Mouse (Mus musculus) hindbrain, postnatal 0 days (tissue): ENCODE results near the gene Olfr464. TPM values are rescaled to one million over a fixed set of nuclear protein-coding genes. Genes with fewer than 3 reads are reported as not detected.
"Not testable (repeated sequence)": the region's sequence is repeated elsewhere in the genome, so short reads cannot be mapped to it uniquely, and the experiment has no call there.

Experiments used
- ATAC-seq: fragments of 200-750 bp; cut with Nextera tagmentation; 2 replicates; pipeline ENCODE4 v1.8.0; 2017; ENCODE audit warnings: mild to moderate bottlenecking, moderate TSS enrichment, moderate library complexity
- DNase-seq: peaks from one replicate; pipeline ENCODE4 v3.0.0-alpha.2; 2015; ENCODE audit warnings: low spot score
- H3K27ac ChIP-seq: fragments of 300-500 bp; sonication (generic); 2 replicates; pipeline ENCODE4 v1.5.1; 2014; ENCODE audit warnings: mild to moderate bottlenecking
- H3K27me3 ChIP-seq: fragments of 300-500 bp; sonication (generic); 2 replicates; pipeline ENCODE4 v1.6.1; 2014; ENCODE audit warnings: low read length, mixed read lengths; ENCODE audit not compliant: insufficient read depth
- H3K36me3 ChIP-seq: fragments of 300-500 bp; sonication (generic); 2 replicates; pipeline ENCODE4 v1.6.1; 2014; ENCODE audit warnings: low read length, mixed read lengths; ENCODE audit not compliant: insufficient read depth
- H3K4me1 ChIP-seq: fragments of 300-500 bp; sonication (generic); 2 replicates; pipeline ENCODE4 v1.6.1; 2014; ENCODE audit warnings: antibody characterized with exemption, low read length, mixed read lengths; ENCODE audit not compliant: insufficient read depth
- H3K4me2 ChIP-seq: fragments of 300-500 bp; sonication (generic); 2 replicates; pipeline ENCODE4 v1.6.1; 2014; ENCODE audit warnings: low read depth, mild to moderate bottlenecking, low read length, moderate library complexity, mixed read lengths
- H3K4me3 ChIP-seq: fragments of 300-500 bp; sonication (generic); 2 replicates; pipeline ENCODE4 v1.5.1; 2014; ENCODE audit warnings: low read length
- H3K9ac ChIP-seq: fragments of 300-500 bp; sonication (generic); replicated peaks from 2 replicates; pipeline ENCODE4 v1.6.1; 2014; ENCODE audit warnings: mild to moderate bottlenecking, low read length, moderate library complexity, mixed read lengths
- H3K9me3 ChIP-seq: fragments of 300-500 bp; sonication (generic); 2 replicates; pipeline ENCODE4 v1.6.1; 2016; ENCODE audit warnings: low read length, mixed read lengths
- CTCF ChIP-seq: IDR thresholded peaks from 2 replicates; pipeline ENCODE4 v1.5.1; 2016; ENCODE audit warnings: antibody characterized with exemption, control low read depth, low read depth
- WGBS: fragments of 180-500 bp; shearing (Covaris S2); extraction: QIAGEN DNeasy Blood & Tissue Kit; methylation state at CpG from one replicate; pipeline ENCODE4 v1.1.7; 2014; 5-methylcytosine and 5-hydroxymethylcytosine counted together
- polyA plus RNA-seq: library from polyadenylated mRNA; unstranded; fragments of >200 nt; fragmentation: Nextera tagmentation; extraction: Ambion mirVana; gene quantifications from 2 replicates; pipeline ENCODE4 v1.2.1, GENCODE M21; 2015
- total RNA-seq: library from RNA; depleted of rRNA; stranded (reverse); fragments of >200 nt; gene quantifications from 2 replicates; pipeline ENCODE4 v1.2.3, GENCODE M21; 2014; rRNA removed

The Olfr464 gene
- total and polyA plus RNA-seq, 2 experiments from 2014 or later, result 0.16 to 0.37 TPM

DNA sequence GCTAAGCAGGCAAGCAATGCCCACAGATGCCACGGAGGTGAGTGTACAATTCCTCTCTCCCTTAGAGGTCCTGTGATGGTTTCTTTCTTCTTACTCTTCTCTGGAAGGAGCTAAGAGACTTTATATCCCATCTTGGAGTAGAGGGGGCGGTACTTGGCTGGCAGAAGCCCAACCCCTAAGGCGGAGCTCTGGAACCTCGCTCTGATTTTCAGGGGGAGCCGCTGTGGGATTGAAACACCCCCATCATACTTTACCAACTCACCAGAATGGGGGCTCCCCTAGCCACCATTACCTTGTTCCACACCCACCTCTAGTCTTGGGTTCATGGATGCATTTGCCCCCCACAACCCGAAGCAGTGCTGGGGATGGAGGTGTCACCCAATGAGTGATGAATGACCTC lies 45.3 kb downstream of the Olfr464 start, which contains the start of gene Epx:
Gene Epx, minus strand, starts transcription at position 101 of the 400 bp plus-strand sequence.
- ATAC-seq, result no peak
- Histone ChIP-seq H3K4me3 (no peak within 1 kb of the TSS), H3K9ac (no peak within 1 kb of the TSS), H3K9me3 (no peaks in the 10 kb centered on the region), H3K36me3 (no peaks in the 10 kb centered on the region), H3K4me2 (no peak within 1 kb of the TSS), H3K27me3 (no peaks in the 10 kb centered on the region), H3K27ac (no peak within 1 kb of the TSS), H3K4me1 (no peaks in the 10 kb centered on the region)
- no peak for DNase-seq
- TF ChIP-seq CTCF, result no peak
- WGBS, result 76% methylated on average over 6 of the region's 6 CpGs

DNA sequence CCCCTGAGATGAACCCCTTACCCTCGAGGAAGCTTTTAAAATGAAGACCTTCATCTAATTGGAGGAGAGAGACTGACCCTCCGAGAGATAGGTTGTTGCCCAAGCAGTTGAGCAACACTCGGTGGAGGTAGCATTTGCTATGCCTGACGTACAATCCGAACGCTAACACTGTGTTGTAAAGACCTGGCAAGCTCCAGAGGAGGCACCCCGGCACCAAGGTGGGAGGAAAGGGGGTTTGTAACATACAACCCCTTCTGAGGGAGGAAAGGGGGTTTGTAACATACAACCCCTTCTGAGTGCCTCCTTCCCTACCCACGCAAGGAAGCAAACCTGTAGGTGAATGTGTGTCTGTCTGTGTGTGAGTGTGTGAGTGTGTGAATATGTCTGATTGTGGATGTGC lies 49.0 kb downstream of the Olfr464 start:
- DNase-seq, result peak; percentile 51

DNA sequence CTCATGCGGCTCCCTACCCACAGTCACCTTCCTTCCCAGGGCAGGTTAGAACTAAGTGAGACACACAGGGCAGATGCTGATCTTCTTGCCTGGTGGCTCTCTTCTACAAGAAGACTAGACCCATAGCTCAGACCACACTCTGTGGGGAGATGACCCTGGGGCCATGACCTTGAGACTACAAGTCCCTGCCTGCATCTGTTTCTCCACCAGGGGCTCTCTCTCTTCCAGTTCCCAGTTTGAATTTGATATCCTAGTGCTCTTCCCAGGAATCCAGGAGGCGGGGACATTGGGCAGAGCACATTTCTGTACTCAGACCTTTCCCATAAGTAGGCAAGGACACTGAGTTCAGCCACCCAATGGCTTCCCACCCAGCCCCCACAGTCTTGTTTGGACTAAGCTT lies 50.7 kb downstream of the Olfr464 start:
- H3K27ac ChIP-seq, result no peak overlapping the region
- no peak for TF ChIP-seq CTCF
- no peak overlapping the region for H3K9ac ChIP-seq
- H3K4me1 ChIP-seq, result no peaks in the 10 kb centered on the region
- ATAC-seq, result no peak
- H3K4me3 ChIP-seq, result no peak overlapping the region
- 79% methylated on average over 2 of the region's 2 CpGs for WGBS
- H3K27me3 ChIP-seq, result no peaks in the 10 kb centered on the region
- no peaks in the 10 kb centered on the region for H3K36me3 ChIP-seq
- no peaks in the 10 kb centered on the region for H3K9me3 ChIP-seq
- DNase-seq, result no peak
- H3K4me2 ChIP-seq, result no peak overlapping the region

More for the DNA sequence above, 49.0 kb downstream of the Olfr464 start:
- no peaks in the 10 kb centered on the region for H3K9me3 ChIP-seq
- no peak overlapping the region for H3K27ac ChIP-seq
- 0 out of 2 replicates have a peak, but pooled peaks have one; percentile 70 for ATAC-seq
- no peaks in the 10 kb centered on the region for H3K27me3 ChIP-seq
- H3K36me3 ChIP-seq, result no peaks in the 10 kb centered on the region
- H3K9ac ChIP-seq, result no peak overlapping the region
- H3K4me2 ChIP-seq, result peak overlapping the region; percentile 28; the same call in 1 of the 2 replicates
- TF ChIP-seq CTCF, result no peak
- no peaks in the 10 kb centered on the region for H3K4me1 ChIP-seq
- H3K4me3 ChIP-seq, result no peak overlapping the region
- WGBS, result 28% methylated on average over 8 of the region's 8 CpGs

DNA sequence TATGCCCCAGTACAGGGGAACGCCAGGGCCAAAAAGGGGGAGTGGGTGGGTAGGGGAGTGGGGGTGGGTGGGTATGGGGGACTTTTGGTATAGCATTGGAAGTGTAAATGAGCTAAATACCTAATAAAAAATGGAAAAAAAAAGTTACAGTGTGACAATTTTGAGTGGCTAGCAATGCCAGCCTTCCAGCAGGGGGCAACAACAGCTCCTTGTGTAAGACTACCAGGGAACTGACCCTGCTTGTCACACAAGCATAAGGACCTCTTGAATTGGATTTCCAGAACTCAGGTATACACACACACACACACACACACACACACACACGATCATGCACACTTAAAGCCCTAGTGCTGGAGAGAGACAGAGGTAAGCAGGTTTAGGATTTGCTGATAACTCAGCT lies 53.9 kb downstream of the Olfr464 start:
- H3K27ac ChIP-seq, H3K4me2 ChIP-seq, DNase-seq, H3K36me3 ChIP-seq, H3K4me3 ChIP-seq, H3K4me1 ChIP-seq, H3K27me3 ChIP-seq, ATAC-seq, H3K9me3 ChIP-seq, H3K9ac ChIP-seq: not testable (repeated sequence)
- 100% methylated on average over 1 of the region's 2 CpGs for WGBS
- TF ChIP-seq CTCF, result peak; percentile 18; the same call in 1 of the 2 replicates

Other genes with a start within 250 kb of the Olfr464 start
- gene Supt4a, start 183.4 kb downstream of the Olfr464 start, total RNA-seq, result 60.7 and 63.5 TPM in 2 replicates
- gene Supt4a, start 183.4 kb downstream of the Olfr464 start, polyA plus RNA-seq, result 125 and 135 TPM in 2 replicates
- gene Tspoap1, start 160.4 kb downstream of the Olfr464 start, total RNA-seq, result 103 and 137 TPM in 2 replicates
- gene Tspoap1, start 160.4 kb downstream of the Olfr464 start, polyA plus RNA-seq, result 33.2 and 35.6 TPM in 2 replicates
- gene Mpo, start 127.4 kb downstream of the Olfr464 start, total RNA-seq, result 0.37 TPM in 1 of 2 replicates, not detected in the other
- gene Mpo, start 127.4 kb downstream of the Olfr464 start, polyA plus RNA-seq, result 0.10 and 0.55 TPM in 2 replicates
- gene Lpo, start 92.7 kb downstream of the Olfr464 start, total RNA-seq, result 3.4 and 4.9 TPM in 2 replicates
- 3.3 and 4.3 TPM in 2 replicates for gene Lpo, start 92.7 kb downstream of the Olfr464 start, polyA plus RNA-seq
- gene Mks1, start 67.8 kb downstream of the Olfr464 start, total RNA-seq, result 10.2 and 17.4 TPM in 2 replicates
- gene Mks1, start 67.8 kb downstream of the Olfr464 start, polyA plus RNA-seq, result 8.0 and 8.4 TPM in 2 replicates
- gene Epx, start 45.4 kb downstream of the Olfr464 start, total RNA-seq, result 0.68 and 0.89 TPM in 2 replicates
- 1.6 and 2.2 TPM in 2 replicates for gene Epx, start 45.4 kb downstream of the Olfr464 start, polyA plus RNA-seq
- not detected in 2 replicates for gene Olfr462, start 28.7 kb downstream of the Olfr464 start, total RNA-seq
- gene Olfr462, start 28.7 kb downstream of the Olfr464 start, polyA plus RNA-seq, result not detected in 2 replicates
- not detected in 2 replicates for gene Olfr463, start 23.6 kb downstream of the Olfr464 start, total RNA-seq
- gene Olfr463, start 23.6 kb downstream of the Olfr464 start, polyA plus RNA-seq, result not detected in 2 replicates
- gene Dynll2, start 66.6 kb upstream of the Olfr464 start, total RNA-seq, result 51.3 and 62.1 TPM in 2 replicates
- gene Dynll2, start 66.6 kb upstream of the Olfr464 start, polyA plus RNA-seq, result 59.7 and 60.5 TPM in 2 replicates
- 277 and 332 TPM in 2 replicates for gene Srsf1, start 126.4 kb upstream of the Olfr464 start, total RNA-seq
- 124 and 130 TPM in 2 replicates for gene Srsf1, start 126.4 kb upstream of the Olfr464 start, polyA plus RNA-seq
- 32.7 and 33.5 TPM in 2 replicates for gene Vezf1, start 147.3 kb upstream of the Olfr464 start, total RNA-seq
- gene Vezf1, start 147.3 kb upstream of the Olfr464 start, polyA plus RNA-seq, result 29.2 and 31.9 TPM in 2 replicates
- gene Cuedc1, start 177.1 kb upstream of the Olfr464 start, total RNA-seq, result 33.6 and 44.6 TPM in 2 replicates
- 35.8 and 40.9 TPM in 2 replicates for gene Cuedc1, start 177.1 kb upstream of the Olfr464 start, polyA plus RNA-seq